Mouse (Mus musculus) CD4-positive, CD25-positive, alpha-beta regulatory T cell, adult 2 months (primary cell): Measurements from ENCODE around the gene Crybb3.

Source experiments
- DNase-seq: peaks from one replicate; pipeline ENCODE4 v3.0.0-alpha.2; 2012; ENCODE audit warnings: low read depth, low spot score

The Crybb3 gene

GRCm38 (mm10) chr5:113081439-113081838 lies at the start of gene Crybb3:
TSS of gene Crybb3 (minus strand) at chr5:113081584.
- no peak for DNase-seq

- DNase-seq: no peak
These were observed 47.0 kb upstream of the Crybb3 start for GRCm38 (mm10) chr5:113128426-113128825.

GRCm38 (mm10) chr5:113126476-113126875 lies 45.1 kb upstream of the Crybb3 start:
- DNase-seq: no peak

GRCm38 (mm10) chr5:113123693-113124092 lies 42.3 kb upstream of the Crybb3 start:
- DNase-seq: no peak

- DNase-seq: no peak
These were observed 41.1 kb upstream of the Crybb3 start for GRCm38 (mm10) chr5:113122326-113123054.

GRCm38 (mm10) chr5:113121591-113121875 lies 40.1 kb upstream of the Crybb3 start:
- no peak for DNase-seq

GRCm38 (mm10) chr5:113120741-113121590 lies 39.6 kb upstream of the Crybb3 start:
- no peak for DNase-seq

GRCm38 (mm10) chr5:113119861-113120465 lies 38.6 kb upstream of the Crybb3 start:
- DNase-seq: no peak

- DNase-seq: no peak
These were observed 37.9 kb upstream of the Crybb3 start for GRCm38 (mm10) chr5:113119291-113119690.

- peak; percentile 39 for DNase-seq
These were observed 37.3 kb upstream of the Crybb3 start for GRCm38 (mm10) chr5:113118695-113119094.

- no peak for DNase-seq
These were observed 36.0 kb upstream of the Crybb3 start for GRCm38 (mm10) chr5:113117361-113117760.

- no peak for DNase-seq
These were observed 34.5 kb upstream of the Crybb3 start for GRCm38 (mm10) chr5:113115896-113116295.

- DNase-seq: peak; percentile 49
These were observed 33.2 kb upstream of the Crybb3 start for GRCm38 (mm10) chr5:113114264-113115225.

- no peak for DNase-seq
These were observed 31.7 kb upstream of the Crybb3 start for GRCm38 (mm10) chr5:113113120-113113519.

GRCm38 (mm10) chr5:113111336-113111735 lies 30.0 kb upstream of the Crybb3 start:
- DNase-seq: no peak

- no peak for DNase-seq
These were observed 29.5 kb upstream of the Crybb3 start for GRCm38 (mm10) chr5:113110929-113111328.

GRCm38 (mm10) chr5:113109651-113110050 lies 28.3 kb upstream of the Crybb3 start:
- peak; percentile 62 for DNase-seq

GRCm38 (mm10) chr5:113108165-113108764 lies 26.9 kb upstream of the Crybb3 start:
- DNase-seq: peak; percentile 32

GRCm38 (mm10) chr5:113107709-113108108 lies 26.3 kb upstream of the Crybb3 start:
- no peak for DNase-seq

- DNase-seq: no peak
These were observed 25.2 kb upstream of the Crybb3 start for GRCm38 (mm10) chr5:113106594-113106993.

GRCm38 (mm10) chr5:113105481-113105880 lies 24.1 kb upstream of the Crybb3 start:
- no peak for DNase-seq
